Mouse (Mus musculus) spleen, adult 12 weeks (tissue): ENCODE measurements around the gene E2f8.

ENCODE experiments used
- DNase-seq: peaks from one replicate; pipeline ENCODE4 v3.0.0; 2022; ENCODE audit warnings: low spot score

Gene E2f8

DNA sequence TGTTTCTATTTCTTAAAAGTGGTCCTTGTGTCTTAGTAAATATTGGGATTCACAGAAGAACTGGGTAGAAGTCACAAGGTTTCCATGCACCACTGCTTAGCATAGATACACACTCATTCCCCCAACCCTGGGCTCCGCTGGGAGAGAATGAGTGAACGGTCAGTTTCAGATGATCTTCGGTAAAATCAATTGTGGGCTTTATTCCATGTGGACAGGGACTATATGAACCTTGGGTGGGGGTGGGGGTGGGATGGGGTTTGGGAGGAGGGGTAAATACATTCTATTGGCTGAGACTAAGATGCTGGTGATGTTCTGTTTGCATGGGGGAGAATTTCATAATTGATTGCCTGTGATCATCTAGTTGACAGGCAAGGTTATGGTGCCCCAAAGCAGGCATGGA lies 25.9 kb downstream of the E2f8 start:
- no peak for DNase-seq

DNA sequence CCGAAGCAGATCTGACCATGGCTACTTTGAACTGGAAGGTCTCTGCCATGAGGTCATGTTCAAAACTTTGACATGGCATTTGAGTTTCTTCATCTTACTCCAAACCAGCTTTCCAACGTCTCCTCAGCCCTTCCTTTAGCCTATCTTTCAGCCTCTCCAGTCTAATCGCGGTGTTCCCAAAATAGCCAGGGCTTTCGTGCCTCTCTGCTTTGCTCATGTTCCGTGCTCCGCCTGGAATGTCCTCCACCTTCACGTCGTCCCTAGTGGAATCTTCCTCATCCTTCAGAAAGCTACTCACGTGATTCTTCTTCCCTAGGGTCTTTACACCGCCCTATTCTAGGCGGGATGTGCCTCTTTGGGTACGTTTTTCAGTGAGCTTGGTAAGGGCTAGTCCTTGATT lies 27.9 kb downstream of the E2f8 start:
- DNase-seq: no peak

DNA sequence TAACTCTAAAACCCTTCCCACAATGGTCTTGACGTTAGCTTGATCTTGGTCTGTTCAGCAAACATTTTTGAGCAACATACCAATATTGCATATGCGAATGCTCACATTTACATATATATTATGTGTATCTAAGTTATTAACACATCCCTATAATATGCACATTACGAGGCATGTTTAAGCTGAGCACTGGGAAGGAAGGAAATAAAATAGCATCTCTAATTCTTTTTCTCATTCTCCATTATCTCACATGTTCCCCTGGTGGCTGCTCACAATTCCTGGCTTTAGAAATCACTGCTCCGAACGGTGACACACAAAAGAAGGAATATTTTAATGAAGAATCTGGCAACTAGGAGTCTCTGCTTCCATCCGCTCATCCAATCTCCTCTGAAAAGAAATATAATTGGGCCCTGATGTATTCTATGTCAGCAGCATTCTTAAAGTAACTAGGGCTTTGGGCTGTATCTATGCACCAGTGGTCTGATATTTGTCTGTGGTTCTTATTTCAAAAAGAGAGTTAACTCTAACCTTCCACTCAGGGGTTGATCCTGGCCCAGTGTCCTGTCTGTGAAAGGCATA lies 29.8 kb downstream of the E2f8 start:
- no peak for DNase-seq

DNA sequence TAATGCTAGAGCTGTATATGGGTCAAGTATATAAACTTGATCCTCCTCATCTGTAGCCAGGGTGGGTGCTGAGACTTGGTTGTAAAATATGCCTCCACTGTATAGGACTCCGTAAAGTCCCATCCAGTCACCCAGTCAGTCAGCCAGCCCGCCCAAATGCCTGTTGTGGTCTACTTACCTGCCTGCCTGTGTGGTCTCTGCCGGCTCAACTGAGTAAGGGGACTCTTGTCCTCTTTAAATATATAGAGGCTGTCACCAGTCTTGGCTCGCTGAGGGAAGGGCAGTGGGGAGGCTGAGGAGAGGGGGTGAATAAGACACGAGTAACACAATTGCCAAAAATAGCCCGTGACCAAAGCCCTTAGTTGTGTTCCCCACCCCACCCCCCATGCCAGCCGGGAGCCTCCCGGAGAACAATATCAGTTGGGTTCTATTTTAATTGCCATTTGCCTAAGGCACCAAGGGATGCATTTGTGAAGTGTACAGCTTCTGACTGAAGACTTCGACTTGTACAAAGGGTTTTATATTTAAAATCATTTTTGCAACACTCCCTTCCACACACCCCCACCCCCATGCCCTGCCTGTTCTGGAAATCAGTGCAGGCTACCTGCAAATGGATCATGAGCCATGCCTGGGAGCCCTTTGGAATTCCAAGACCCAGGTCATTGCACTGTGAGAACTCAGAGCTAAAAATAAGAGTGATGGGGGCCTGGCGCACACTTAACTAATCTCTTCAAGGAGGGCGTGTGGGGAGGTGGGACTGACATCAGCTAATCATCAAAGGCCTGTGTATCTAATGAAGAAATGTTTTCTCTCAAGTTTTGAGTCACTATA lies 33.4 kb downstream of the E2f8 start, which contains the start of gene Csrp3:
Csrp3 (minus strand) TSS at position 214 of the 831 bp plus-strand sequence.
- no peak for DNase-seq

DNA sequence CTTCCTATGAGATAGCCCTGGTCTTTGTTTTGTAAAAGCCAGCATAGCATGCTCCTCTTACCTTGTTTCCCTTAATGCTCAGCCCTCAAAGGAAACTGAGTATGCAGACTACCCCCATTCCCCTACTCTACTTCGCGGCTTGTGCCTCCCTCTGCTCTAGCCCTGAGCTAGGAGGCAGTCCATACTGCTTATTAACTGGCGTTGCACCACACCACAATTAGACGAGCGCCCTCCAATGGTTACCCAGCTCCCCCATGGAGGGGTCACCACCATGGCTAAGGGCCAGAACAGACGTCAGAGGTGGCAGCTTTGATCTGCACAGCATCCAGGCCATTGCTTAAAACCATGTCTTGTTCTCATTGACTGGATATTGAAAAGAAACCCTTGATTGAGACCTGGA lies 34.6 kb downstream of the E2f8 start:
- DNase-seq: no peak

DNA sequence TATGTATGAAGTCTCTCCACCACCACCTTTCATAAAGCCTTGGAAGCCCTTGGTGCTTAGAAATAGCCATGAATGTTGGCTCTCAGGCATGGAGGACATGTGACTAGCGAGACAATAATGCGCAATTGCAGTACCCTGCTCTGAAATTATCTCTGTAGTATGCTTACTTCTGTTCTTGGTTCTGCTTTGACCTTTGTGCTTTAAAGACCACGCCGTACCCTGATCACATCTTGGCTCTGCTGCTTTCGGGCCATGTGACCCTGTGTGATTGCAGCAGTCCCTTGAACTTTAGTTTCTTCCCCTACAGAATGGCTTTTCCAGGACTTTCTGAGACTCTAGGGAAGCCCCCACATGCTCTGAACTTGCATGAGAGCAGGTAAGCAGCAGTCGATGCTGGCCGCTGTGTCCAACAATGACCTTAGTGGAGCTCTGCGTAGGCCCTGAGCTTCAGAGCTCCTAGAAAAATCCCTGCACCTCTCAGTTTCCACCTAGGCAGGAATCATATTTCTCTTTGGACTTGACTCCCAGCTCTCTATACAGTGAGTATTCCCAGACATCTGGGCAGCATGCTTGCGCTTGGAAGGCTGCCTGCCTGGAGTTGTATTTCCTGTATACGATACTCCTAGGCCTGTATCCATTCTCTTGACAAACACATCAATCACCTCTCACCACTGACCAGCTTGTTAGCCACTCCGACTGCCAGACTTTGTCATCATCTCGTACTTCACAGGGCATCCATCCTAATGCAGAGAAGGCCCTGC lies 36.0 kb downstream of the E2f8 start:
- DNase-seq: no peak

DNA sequence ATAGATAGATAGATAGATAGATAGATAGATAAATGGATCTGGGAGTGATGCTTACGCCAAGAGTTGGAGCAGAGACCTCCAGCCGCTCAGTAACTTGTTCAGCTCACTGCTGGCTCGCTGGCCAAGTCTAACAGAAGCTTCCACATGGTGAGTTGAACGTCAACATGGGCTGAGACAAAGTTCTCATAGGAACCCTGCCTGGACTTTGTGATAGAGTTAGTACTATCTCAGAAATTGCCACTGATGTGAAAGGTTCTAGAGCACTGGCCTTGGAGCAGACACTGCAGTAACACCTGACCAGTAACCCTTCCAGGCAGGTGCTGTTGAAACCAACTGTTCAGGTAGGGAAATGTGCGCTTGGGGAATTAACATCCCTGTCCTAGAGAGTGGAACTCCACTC lies 37.9 kb downstream of the E2f8 start:
- no peak for DNase-seq

DNA sequence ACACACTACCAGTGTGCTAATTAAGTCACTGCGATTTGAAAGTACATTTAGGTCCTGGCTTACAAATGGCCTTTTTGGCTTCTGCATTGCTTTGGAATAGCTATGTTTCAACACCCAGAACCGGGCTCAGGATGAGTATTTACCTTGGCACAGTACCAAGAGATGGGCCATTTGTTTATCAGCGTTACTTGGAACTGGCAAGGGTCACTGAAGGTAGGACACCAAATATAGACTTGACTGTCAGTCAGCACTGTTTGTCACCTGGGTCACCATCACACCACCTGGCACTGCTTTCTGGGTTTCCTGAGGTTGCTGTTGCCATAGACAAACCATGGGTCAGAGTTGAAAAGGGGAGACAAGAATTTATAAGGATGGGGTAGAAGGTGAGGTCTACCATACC lies 39.0 kb downstream of the E2f8 start:
- DNase-seq: no peak

DNA sequence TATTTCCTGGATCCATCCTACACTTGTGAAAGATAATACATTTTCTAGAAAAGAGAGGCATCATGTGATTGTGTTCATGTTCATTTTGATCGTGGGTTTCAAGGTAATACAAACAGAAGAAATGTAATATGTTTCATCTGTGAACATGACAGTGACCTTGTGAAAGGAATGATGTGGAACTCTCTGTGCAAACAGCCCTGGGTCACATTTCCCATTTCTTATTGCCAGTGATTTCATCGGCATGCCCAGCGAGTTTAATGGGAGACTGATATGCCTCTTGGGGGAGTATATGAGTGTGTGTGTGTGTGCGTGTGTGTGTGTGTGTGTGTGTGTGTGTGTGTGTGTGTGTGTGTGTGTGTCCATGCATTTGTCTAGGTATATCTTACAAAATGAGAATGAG lies 39.9 kb downstream of the E2f8 start:
- no peak for DNase-seq

DNA sequence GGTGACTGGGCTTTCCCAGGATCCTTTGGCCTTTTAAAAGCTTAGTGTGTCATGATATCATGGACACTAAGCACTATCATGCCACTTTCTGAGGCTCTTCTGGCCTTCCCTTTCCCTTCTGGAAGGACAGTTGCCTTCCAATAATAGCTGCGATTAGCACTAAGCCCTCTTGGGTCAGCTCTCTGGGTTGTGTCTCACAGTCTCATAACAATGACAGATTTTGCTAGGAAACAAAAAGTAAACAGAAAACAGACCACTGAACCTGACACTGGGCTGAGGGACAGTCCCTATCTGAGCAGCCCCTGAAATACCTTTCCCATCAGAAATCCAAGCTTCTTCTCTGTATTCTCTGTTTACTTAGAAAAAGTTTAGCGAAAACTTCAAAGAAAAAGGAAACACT lies 40.9 kb downstream of the E2f8 start:
- no peak for DNase-seq

DNA sequence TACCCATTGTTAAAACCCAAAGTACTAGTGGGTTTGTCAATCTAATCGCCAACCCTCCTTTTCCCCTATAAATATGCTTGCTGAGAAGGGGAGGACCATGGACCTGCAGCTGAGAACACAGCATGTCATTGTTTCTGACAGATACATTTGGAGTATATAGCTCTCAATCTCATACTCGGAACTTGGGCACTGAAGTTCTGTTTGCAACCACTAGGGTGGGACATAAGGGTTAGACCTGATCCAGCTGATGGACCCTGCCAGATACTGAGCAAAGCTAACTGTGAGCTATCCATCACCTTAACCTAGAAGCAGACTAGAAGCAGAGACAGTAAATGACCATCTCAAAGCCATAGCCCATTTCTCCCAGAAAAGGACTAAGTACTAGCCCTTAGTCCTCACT lies 43.0 kb downstream of the E2f8 start:
- DNase-seq: no peak

DNA sequence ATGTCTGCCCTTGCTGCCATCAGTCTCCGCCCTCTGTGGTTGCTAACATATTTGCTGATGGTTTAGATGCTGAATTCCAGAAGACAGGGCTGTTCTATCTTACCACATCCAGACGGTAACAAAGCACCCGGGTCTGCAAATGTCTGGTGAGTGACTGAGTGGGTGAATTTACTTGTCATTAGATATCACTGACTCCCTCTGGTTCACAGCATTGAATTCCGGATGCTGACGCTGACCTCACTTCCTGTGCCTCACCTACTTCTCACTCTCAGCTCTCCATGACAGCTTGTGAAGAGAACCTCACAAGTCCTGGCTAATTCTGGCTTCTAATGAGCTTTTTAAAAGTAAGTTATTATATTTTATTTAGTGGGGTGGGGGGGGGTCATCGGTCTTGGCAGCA lies 44.4 kb downstream of the E2f8 start:
- DNase-seq: no peak

DNA sequence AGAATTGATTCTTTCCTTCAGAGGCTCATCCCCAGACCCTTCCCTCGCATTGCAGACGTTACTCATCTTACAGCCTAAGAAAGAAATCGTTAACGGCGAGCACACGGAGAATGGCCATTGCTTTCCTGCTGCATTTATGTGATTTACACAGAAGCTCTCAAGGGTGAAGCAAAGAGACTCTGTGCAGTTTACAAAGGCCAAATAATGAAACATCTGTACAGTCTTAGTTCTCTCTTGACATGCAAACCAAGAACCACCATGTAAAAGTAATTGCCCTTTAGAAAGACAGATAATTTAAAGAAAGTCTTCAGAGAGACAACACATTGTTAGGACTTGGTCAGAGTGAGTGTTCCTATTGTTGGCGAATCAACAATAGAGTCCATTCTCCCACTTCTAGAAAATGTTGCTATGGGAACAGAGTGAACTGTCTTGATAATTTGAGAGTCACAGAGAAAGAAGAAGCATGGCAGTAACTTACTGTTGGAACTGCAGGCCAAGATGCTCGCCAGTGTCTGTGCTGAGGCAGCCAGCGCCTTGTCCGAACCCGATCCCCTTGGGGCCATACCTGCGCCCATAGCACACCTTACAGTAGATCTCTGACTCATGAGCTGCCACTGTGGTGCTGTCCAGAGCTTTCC lies 46.3 kb downstream of the E2f8 start:
- no peak for DNase-seq

DNA sequence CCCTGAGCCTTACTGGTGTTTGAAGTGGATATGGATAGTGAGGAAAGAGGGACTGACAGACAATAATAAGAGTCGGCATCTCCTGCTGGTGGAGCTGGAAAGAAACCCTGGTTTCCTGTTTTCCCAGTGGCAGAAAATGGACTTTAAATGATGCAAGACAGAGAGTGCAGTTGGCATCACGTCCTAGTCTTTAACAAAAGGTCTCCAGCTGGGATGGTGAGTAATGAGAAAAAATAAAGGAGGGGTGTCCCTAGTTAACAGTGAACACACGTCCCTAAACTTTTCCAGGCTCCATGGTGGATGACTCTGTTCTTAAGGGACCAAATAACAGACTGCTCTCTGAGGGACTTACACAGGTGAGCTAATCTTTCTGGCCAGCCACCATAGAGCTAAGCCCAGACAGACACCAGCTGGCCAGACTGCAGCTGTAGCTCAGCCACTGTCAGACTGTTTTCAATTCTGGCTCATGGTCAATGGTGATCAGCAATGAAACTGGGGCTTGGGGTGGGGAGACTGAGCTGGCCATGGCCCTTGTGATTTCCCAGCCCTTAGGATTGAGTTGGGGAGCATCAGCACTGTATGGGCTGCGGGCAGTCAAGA lies 46.9 kb downstream of the E2f8 start:
- no peak for DNase-seq

DNA sequence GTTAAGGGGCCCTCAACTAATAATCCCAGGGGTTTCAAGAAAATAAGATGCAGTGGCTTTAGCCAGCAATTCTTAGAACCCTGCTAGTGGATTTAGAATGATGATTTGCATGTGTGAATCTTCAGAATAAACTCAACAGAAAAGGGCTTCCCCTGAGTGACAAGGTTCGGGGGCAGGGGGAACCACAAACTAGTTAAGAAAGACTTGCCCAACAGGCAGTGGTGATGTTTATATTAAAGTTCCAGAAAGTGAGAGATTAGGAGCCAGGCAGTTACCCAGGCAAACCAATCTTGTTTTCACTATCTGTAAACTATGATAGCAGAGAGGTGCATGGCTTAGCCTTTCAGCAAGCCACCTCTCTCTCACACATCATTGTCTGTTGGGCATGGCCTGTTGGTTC lies 48.7 kb downstream of the E2f8 start:
- DNase-seq: no peak

DNA sequence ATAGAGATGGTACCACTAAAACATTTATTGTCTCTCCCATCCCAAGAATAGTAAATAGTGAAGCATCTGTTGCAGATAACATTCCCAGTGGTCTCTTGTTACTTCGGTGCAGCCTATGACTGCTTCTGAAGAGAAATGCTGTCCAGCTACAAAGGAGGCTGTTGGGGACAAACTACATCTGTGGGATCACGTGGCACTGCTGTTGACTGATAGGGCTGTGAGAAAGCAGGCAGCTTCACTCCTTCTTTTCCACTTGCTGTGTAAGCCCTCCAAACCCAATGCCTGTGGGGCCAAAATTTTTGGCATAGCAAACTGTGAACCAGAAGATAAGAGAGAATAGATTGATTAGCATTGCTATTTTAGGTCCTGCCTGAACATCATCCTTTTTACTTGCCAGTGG lies 51.0 kb downstream of the E2f8 start:
- no peak for DNase-seq

DNA sequence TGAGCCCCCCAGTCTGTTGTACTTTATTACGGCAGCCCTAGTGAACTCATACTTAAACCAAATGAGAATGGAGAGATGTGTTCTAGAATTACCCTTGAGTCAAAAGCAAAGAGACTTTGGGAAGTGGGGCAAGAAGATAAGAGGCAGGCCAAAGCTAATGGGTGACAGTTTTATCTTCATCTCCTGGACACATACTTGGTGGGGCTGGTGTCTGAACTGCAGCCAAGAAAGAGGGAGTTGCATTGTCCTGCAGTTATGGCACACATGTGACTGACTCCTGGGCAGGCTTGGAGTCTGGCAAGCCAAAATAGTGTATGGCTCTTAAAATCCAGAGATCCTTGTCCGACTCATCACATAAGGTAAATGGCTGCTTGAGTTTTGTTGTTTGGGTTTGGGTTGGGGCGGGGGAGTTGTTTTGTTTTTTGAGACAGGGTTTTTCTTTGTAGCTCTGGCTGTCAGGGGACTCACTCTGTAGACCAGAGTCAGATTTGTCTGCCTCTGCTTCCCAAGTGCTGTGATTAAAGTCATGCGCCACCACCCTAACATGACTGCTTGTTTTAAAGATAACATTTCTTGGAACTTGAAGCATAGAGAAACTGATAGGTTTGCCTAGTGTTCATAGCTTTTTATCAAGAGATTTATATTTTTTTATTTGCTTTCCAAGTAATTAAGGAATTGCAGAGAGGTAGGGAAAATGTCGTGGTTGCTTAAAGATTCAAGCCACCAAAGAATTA lies 52.1 kb downstream of the E2f8 start:
- DNase-seq: no peak

DNA sequence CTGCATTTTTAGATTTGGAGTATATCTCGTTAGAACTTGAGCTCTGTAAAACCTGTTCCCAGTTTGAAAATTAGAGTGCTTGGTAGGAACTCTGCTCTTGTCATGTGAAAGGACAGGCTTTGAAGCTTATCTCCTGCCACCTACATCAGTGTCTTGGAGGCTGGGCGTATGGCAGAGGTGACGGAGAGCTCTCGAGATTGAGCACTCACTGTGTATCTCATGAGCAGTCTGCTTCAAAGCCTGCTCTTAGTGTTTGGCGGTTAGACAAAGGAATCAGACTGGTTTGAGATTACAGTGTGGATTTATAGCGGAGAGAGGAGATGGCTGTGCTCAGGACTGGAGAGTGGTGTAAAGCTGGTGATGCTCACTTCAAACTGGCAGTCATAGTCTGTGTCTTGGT lies 56.2 kb downstream of the E2f8 start:
- no peak for DNase-seq

DNA sequence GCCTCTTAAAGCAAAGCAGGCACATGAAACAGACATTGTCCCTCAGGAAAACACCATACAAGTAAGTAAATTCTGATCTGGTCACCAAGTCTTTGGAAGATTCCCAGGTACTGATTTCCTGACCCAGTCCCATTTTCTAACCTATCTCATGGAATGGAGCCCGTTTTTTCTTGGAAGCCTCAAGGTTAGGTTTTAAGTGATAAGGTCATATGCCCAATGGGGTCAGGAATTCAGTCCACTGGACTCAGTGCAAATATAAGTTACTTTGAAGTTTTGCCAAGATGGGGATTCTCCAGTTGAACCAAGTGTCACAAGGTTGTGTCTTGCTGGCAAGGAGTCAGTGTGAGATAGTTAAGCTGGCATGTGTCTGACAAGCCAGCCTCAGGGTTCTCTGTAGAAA lies 56.7 kb downstream of the E2f8 start:
- no peak for DNase-seq

DNA sequence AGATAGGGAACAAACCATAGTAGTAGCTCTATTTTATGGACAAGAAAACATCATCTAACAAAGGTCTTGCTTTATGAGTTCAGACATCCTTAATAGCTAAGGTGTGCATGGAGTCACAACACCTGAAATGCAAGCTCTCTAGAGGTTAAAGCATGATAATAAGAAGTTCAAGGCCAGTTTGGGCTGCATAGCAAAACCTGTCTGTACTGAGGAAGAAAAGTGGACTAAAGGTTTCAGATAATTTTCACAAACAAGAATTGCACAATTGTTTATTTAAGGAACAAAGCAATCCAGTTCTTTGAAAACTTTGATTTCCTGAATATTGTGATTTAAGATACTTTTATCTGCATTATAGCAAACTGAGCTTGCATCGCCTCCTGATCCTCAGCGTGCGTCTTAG lies 57.8 kb downstream of the E2f8 start:
- DNase-seq: no peak

DNA sequence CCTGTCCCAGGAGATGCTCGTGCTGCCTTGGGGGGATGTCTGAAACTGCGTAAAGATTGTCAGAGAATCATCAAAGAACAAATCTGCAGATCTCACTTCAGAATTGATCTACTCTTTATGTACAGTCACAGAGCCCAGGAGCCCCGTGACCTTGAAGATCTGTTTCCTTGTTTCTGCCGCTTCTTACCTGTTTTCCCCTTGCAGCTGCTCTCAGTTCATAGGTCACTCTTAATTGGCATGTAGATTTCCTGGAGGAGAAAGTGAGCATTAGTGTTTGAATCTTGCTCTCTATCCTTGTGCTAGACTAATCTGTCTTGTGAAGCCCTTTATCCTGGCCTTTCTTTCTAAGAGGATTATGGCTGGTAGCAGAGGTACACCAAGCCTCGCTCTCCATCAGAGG lies 59.7 kb downstream of the E2f8 start:
- DNase-seq: no peak
